Mouse (Mus musculus) fat pad, adult 2 months (tissue): ENCODE data around the gene Gm48551.

Source experiments
- DNase-seq: peaks from one replicate; pipeline ENCODE4 v3.0.0-alpha.2; 2011; ENCODE audit warnings: low read depth, low spot score; ENCODE audit errors: extremely low read depth

Gm48551 gene

DNA sequence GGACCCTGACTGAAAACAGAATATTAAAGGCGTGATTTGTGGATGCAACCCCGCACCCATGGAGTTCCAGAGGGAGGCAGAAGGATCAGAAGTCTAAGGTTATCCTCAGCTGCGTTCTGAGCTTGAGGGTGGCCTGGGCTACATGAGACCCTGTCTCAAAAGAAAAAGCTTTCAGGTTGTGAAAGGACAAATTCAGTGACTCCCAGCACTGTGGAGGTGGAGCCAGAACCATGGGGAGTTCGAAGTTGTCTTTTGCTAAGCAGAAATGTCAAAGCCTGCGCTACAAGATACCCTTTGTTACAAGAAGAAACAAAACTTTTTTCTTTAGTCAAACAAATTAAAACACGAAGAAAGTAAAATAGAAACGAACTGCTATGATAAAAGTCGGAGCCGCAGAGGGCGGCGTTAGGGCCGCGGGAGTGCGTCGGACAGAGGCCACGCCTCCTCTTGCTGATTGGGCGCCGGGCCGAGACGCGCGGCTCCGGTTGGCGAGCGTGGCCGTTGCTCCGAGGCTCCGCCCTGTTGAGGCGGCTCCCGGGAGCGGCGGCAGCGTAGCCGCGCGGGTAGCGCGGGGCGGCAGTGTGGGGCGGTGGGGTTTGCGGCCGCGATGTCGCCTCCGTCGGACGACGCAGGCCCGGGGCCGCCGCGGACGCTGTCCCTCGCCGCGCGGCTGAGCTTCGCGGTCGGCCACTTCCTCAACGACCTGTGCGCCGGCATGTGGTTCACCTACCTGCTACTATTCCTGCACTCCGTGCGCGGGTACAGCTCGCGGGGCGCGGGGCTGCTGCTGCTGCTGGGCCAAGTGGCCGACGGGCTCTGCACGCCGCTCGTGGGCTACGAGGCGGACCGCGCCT lies 27.0 kb upstream of the Gm48551 start, which contains the start of gene Mfsd12:
Gene Mfsd12, plus strand, starts transcription at position 501 of the 854 bp plus-strand sequence.
- no peak for DNase-seq

DNA sequence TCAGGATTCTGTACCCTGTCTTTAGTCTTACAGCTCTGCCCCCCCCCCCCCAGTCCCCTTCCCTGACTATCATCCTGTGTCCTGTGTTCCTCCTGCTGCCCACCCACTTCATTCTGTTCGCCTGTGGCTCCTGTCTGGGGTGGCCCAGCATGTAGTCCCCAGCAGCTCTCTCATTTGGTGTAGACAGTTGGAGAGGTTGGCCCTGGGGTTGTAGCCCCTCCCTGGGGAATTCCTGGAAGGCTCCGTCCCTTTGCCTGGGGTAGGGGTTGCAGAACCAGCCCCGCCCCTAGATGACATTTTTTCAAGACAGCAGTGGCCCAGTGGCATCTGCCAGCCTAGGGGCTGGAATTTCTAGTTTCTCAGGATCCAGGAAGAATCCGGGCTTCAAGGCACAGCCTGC lies 26.1 kb upstream of the Gm48551 start:
- DNase-seq: no peak

DNA sequence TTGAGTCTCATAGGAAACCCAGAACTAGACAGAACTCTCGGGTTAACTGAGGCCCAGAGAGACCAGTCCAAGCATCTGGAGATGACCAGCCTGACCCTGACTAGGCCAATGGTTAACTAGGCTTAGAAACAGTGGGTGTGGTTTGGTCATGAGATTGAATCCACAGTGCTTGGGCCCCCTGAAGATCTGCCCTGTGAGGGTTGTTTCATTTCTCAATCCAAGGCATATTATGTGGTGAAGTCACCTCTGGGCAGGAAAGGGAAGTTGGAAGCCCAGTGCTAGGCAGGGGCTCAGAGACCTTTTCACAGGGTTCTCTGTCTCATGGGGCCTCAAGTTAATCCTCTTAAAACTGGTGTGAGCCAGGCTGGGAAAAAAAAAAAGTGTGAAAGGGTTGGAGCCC lies 25.4 kb upstream of the Gm48551 start:
- DNase-seq: no peak

DNA sequence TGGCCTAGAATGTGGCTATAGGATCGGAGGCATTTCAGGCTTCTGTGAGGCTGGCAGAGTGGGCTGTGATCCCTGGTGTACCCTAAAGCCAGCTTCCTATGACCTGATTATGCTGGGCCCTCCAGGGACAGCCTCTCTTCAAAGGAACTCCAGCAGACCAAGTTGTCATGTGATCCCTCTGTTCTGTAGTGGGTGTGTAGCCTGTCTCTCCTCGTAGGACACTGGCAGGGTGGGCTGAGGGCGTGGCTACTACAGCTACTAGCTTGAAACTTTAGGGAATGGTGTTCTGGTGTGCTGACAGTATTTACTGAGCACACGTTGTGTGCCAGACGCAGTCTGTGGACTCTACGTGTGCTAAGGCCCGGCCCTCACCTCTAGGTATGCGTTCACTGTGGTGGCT lies 23.5 kb upstream of the Gm48551 start:
- DNase-seq: no peak

DNA sequence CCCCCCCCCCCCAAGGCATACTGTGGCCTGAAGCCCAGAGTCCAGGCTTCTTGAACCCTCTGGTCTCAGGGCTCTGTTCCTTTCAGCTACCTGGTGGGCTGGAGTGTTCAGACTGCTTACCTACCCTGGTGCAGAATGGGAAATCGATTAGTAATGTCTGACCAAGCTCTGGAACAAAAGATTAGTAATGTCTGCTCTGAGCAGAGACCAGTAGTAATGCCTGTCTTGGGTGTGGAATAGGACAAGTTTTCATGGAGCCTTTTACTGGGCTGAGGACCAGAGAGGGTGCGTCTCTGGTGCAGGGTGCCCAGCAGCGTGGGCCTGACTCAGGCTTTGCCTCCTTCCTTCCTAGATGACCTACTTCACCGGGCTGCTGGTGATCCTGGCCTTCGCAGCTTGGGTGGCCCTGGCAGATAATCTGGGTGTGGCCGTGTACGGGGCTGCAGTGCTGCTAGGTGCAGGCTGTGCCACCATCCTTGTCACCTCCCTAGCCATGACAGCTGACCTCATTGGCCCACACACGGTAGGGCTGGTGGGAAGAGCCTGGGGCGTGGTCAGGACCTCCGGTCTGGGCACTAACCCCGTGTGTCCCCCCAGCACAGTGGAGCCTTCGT lies 21.8 kb upstream of the Gm48551 start:
- DNase-seq: no peak

DNA sequence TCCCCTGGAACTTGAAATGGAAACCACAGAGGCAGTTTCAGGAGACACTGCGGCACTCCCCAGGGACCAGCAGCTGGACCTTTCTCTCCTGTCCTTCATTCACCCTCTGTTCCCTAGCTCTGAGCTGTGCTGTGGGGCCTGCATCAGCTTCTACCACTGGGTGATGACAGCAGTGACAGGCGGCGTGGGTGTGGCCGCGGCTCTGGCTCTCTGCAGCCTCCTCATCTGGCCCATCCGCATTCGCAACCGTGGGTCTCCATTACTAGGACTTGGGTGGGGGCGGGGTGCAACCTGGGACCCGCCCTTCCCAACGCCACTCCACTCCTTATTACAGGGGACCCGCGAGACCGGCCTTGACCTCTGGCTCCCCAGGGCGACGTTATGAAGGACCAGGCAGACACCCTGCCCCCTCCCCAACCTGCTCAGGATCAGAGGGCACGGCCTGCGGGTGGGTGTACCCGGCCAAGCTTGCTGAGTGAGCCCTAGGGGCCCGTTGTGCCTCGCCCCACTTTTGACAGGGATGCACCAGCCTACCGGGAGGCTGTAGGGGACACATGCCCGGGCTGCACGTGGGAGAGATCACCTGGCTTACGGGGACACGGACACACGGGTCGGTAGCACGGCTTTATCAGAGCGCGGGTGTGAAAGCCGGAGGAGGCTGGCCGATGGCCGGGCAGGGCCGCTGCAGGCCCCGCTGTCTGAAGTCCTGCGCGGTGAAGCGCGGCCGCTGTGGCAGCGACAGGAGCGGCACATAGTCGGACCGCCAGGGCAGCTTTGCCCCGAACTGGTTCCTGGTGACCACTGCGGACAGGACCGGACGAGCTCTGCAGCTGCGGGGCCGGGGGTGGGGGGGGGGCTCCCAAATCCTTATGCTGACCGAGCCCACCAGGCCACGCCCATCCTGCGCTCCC lies 20.6 kb upstream of the Gm48551 start:
- no peak for DNase-seq

DNA sequence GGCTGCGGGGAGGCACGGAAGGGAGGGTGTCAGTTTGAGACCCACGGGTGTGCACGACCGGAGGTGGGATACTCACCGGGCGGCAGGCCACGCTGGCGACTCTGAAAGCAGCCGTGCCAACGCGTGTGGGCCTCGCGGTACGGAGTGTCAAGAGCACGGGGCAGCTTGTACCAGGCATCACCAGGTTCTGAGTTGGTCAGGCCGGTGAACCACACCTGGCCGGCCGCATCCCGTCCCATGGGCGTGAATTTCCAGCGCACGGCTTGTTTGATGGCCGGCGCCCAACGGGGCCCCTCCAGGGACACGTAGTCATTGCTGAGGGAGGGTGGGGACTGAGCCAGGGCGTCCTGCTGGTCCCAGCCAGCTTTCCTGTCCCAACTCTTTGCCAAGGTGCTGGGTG lies 19.6 kb upstream of the Gm48551 start:
- no peak for DNase-seq

DNA sequence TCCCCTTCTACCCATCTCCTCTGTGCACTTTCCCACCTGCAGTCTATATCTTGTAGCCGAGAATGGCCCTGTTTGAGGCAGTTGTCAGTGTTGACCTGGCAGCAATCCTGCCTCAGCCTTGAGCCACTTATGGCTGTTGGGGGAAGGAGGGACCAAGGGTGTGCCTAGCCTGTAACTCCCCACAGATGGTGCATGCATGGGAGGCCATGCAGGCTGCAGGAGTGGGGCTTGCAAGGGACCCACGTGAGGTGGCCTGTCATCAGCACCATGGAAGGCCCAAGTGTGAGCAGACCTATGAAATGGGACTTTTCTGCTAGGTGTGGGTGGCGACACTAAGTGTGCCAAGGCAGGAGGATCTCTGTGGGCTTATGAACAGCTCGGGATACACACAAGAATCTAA lies 19.2 kb upstream of the Gm48551 start:
- DNase-seq: no peak

DNA sequence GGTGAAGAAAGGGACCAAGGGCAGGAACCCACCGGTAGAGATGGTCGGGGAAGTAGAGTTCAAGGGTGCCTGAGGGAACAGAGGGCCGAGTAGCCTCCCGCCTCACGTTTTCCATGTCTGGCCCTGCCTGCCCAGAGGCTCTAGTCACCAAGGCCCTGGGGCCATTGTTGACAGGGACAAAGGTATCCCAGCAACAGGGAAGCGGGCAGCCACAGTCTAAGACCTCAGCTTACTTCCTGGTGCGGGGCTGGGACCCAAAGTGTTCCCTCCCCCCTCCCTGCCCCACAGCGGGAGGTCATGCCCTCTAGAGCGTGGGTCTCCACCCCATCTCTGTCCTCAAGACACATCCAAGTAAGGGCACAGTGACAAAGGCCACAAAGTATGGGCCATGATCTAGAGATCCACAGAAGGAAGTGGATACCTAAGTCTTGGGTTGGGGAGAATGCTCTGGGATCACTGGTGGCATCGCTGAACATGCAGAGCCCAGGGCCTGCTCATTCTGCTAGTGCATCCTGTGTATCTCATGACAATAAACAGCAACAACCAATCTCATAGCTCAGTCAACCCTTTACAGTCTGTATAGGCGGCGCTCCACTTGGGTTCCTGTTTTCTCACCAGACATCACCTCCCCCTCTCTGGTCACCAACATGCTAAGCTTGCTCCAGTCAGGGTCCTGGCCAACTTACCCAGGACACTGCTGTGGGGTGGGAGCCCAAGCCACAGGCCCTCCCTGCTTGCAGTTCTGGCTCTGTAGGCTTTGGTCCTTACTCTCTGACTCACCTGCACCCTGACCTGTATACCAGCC lies 18.4 kb upstream of the Gm48551 start, which contains the start of gene 4930404N11Rik:
Gene 4930404N11Rik, minus strand, starts transcription at position 145 of the 805 bp plus-strand sequence.
- no peak for DNase-seq

DNA sequence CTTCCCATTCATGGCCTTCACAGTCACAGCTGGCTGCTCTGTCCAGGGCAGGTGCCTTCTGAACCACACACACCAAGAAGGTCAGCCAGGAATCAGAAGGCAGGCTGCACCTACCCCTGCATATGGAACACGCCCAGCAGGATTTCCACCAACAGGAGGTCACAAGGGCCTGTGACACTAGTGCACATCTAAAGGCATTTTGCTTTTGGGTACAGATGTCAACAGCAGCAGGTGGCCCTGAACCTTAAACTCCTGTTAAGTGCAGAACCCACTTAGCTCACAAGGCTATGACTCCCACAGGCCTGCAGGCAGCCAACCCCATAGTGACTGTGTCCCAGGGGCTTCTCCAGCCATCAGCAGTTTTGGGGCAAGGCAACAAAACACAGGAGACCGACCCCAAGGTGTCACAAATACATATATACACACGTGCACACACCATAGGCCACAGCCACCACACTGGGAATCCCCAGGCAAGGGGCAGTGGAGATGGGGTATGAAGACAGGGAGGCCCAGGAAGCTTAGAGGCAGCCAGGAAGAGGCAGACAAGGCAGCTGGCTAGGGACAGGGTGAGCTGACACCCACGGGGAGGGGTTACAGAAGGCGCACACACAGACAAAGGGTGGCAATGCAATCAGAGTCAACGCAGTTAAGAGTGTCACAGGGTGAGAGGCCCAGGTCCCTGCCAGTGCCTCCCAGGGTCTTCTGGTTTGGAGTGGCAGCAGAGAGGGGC lies 17.6 kb upstream of the Gm48551 start:
- no peak for DNase-seq

DNA sequence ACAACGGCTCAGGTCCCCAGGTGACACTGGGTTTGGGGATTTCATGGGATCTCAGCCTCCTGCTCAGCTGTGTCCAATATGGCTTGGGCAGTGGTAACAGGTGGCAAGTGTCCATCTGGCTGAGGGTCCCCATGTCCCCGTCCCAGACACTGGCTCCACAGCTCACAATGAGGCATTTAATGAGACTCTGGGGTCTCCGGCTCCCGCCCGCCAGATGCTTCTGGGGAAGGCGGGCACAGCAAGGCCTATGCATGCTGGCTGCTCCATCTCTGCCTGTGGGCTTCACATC lies 17.1 kb upstream of the Gm48551 start:
- DNase-seq: no peak

DNA sequence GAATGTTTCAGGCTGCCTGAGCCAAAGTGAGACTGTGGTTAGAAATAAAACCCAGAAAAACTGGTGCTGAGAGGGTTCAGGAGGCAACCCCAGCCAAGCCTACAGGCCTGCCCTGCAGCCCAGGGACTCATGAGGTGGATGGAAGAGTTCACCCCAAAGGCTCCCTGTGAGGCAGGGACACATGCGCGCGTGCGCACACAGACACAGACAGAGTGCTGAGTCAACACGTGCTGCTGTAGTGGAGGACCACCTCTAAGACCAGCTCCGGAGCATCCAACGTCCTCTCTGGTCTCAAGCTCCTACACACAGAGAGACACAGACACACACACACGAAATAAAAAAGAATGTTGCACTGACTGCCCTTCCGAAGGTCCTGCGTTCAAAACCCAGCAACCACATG lies 8.9 kb upstream of the Gm48551 start:
- no peak for DNase-seq

DNA sequence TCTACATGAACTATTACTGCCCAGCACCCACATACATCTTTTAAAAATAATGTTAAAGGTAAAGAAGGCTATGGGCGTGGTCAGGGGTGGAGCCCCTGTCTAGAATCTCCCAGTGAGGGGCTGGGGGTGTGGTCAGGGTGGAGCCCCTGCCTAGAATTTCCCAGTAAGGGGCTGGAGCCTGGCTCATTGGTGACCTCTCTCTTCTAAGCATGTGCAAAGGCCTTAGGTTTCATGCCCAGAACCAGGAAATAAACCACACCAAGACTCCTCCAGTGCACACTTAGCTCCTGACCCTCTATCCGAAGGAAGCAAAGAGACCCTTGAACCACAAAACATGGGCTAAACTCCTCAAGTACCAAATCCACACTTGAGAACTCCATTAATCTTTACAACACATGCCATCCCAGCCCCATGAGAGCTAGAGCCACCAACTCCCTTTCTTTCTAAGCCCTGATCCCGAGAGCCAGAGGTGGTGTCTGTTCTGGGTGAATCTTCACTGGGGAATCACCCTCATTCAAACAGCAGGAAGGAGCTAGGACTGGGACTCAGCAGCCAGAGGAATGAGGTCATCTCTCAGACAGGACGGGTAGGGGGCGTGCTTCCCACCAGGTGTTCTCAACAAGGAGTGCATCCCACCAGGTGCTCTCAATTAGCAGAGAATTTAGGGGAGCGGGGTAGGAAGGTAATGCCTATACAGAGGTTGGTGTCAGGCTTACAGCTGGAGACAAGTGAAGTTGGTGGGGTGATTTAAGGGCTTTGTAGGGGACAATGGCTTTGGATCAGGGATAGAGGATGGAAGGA lies 7.5 kb upstream of the Gm48551 start:
- DNase-seq: no peak

DNA sequence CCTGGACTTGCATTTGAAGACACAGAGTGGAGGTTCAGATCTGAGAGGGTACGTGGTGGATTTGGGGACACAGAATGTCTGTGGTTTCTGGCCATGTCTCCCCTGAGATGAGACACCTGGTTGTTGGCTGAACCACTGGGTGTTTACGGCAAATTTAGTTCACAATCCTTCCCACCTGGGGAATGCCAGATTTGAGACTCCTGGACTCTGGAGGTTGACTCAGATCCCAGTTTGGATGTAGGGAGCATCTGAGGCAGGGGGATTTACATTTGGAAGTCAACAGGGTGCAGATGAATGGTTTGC lies 7.0 kb upstream of the Gm48551 start:
- no peak for DNase-seq

DNA sequence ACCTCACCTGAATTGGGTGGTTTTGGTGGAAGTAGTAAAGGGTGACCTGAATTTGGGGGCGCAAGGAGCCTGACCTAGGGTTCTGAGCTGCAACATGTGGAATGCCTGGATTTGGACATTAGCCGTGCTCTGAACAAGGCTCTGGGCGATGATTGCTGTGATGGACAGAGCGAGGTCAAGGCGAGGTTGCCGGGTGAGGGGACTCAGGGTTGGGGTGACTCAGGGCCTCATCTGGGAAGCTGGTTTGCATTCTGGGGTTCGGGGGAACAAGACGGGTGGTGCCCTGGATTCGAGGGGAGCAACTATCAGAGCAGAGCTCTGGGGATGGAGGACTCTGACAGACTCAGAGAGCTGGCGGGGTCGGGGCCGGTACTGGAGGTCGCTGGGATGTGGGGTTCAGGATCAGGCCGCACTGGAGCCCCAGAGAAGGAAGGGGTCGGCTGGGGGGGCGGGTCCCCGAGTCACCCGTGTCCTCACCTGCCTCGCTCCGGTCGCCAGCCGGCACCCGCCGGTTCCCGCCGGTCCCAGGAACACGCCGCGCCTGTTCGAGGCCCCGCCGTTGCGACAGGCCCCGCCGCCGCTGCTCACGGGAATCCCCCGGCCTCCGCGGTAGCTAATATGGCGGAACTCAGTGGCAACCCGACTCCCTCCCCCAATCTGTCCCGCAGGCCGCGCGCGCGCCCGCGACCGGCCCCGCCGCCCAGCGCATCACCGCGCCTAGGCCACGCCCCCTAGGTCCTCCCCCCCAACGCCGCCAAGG lies 6.3 kb upstream of the Gm48551 start, which contains the start of gene Fzr1:
Gene Fzr1, minus strand, starts transcription at position 724 of the 760 bp plus-strand sequence.
- no peak for DNase-seq

DNA sequence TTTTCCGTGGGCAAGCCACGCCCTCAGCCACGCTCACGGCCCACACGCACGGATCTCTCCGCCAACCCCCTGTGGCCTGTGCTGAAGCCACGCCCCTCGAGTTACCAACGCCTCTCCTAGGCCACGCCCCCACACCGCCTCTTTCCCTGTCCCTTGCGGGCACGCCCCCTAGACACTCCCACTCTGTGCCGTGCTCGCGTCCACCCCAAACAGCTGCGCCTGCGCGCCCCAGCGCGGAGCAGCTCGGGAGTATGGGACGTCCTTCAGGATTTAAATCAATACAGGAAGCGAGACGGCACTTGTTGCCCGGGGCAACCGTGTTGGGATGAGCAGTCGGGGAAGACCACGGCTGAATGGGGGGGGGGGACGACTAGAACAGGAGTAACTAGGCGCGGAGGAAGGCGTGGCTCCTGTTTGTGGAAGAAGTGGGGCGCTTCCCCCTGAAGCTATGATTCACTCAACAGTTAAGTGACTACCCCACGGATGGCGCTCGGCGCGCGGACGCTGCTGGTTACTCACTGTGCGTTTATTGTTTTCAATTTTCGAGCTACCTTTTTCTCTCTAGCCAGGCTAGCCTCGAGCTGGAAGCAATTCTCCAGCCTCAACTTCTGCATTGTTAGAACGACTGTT lies 5.6 kb upstream of the Gm48551 start:
- DNase-seq: peak; percentile 87

DNA sequence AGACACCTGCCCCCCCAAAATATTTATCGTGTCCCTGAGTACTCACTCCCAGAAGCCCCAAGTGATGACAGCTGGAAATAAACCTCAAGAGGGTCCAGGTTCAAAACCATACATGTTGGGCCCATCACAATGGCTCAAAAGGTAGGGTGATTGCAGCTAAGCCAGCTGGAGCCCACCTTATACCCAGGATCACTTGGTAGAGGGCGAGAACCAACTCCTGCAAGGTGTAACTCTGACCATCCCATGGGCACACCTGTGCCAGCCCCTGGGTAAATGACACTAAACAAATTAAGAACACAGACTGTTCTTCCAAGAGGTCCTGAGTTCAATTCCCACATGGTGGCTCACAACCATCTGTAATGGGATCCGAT lies 5.1 kb upstream of the Gm48551 start:
- no peak for DNase-seq

DNA sequence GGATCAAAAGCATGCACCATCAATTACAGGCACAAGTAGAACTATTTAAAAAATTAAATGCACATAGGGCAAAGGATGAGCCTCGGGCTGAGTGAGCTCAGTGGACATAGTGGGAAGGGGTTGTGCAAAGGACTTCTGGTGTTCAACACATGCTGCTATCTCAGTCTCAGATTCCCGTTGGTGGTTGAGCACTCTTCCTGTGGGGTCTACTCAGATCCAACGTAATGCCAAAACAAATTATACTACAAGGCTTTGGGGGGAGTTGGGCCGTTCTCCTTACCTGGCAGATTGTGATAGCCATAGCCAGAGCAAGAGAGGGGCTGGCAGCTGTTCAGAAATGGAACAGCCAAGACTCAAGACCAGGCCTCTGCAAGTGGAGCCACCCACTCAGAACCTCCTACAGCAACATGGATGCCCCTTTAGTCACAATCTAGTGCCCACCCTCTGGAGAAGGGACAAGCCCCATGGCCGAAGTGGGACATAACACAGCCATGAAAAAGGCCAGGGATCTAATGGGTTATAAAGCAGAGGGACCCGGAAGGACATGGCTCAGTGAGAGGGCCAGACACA lies 4.4 kb upstream of the Gm48551 start:
- no peak for DNase-seq
